Mouse (Mus musculus) neural tube, embryonic 13.5 days (tissue): ENCODE results near the gene Dynll1. TPM values are rescaled to one million over a fixed set of nuclear protein-coding genes. Genes with fewer than 3 reads are reported as not detected.

Experiments
- ATAC-seq: fragments of 200-750 bp; cut with Nextera tagmentation; 2 replicates; pipeline ENCODE4 v1.8.0; 2017; ENCODE audit warnings: low read depth, mild to moderate bottlenecking, moderate TSS enrichment, moderate library complexity
- H3K27ac ChIP-seq: fragments of 300-500 bp; sonication (generic); replicated peaks from 2 replicates; pipeline ENCODE4 v1.5.1; 2015; ENCODE audit warnings: moderate library complexity, mild to moderate bottlenecking, inconsistent platforms
- H3K27me3 ChIP-seq: fragments of 300-500 bp; sonication (generic); 2 replicates; pipeline ENCODE4 v1.6.1; 2015; ENCODE audit warnings: mild to moderate bottlenecking, inconsistent platforms
- H3K36me3 ChIP-seq: fragments of 300-500 bp; sonication (generic); 2 replicates; pipeline ENCODE4 v1.6.1; 2015; ENCODE audit warnings: mild to moderate bottlenecking, inconsistent platforms
- H3K4me1 ChIP-seq: fragments of 300-500 bp; sonication (generic); replicated peaks from 2 replicates; pipeline ENCODE4 v1.6.1; 2015; ENCODE audit warnings: inconsistent platforms
- H3K4me2 ChIP-seq: fragments of 300-500 bp; sonication (generic); 2 replicates; pipeline ENCODE4 v1.6.1; 2015; ENCODE audit warnings: inconsistent platforms, mild to moderate bottlenecking, moderate library complexity
- H3K4me3 ChIP-seq: fragments of 300-500 bp; sonication (generic); 2 replicates; pipeline ENCODE4 v1.5.1; 2015; ENCODE audit warnings: mild to moderate bottlenecking, inconsistent platforms
- H3K9ac ChIP-seq: fragments of 300-500 bp; sonication (generic); 2 replicates; pipeline ENCODE4 v1.6.1; 2015; ENCODE audit warnings: moderate library complexity, mild to moderate bottlenecking, inconsistent platforms
- H3K9me3 ChIP-seq: fragments of 300-500 bp; sonication (generic); 2 replicates; pipeline ENCODE4 v1.6.1; 2016; ENCODE audit warnings: inconsistent platforms
- WGBS: fragments of 180-500 bp; shearing (Covaris S2); methylation state at CpG from one replicate; pipeline ENCODE4 v1.1.7; 2015; 5-methylcytosine and 5-hydroxymethylcytosine counted together
- polyA plus RNA-seq: library from polyadenylated mRNA; unstranded; fragments of >200 nt; fragmentation: Nextera tagmentation; extraction: Ambion mirVana; gene quantifications from 2 replicates; pipeline ENCODE4 v1.2.1, GENCODE M21; 2015

The Dynll1 gene
- polyA plus RNA-seq, 1 experiment from 2014 or later = 1,475 TPM

- Histone ChIP-seq H3K27ac (no peak overlapping the region), H3K4me3 (no peak overlapping the region), H3K9me3 (no peaks in the 10 kb centered on the region), H3K4me2 (no peak overlapping the region), H3K4me1 (peaks cover 4% of the 10 kb centered on the region; the same call in 1 of the 2 replicates), H3K27me3 (no peaks in the 10 kb centered on the region), H3K9ac (no peak overlapping the region), H3K36me3 (peaks cover 49% of the 10 kb centered on the region)
- no peak for ATAC-seq
- WGBS = 89% methylated on average over 6 of the region's 6 CpGs
These were observed 40.4 kb downstream of the Dynll1 start for GRCm38 (mm10) chr5:115260356-115260755.

GRCm38 (mm10) chr5:115256909-115257546 lies 43.8 kb downstream of the Dynll1 start:
- ATAC-seq = no peak
- Histone ChIP-seq H3K4me2 (no peak overlapping the region), H3K4me1 (no peaks in the 10 kb centered on the region; the same call in 1 of the 2 replicates), H3K27ac (no peak overlapping the region), H3K9me3 (no peaks in the 10 kb centered on the region), H3K36me3 (peaks cover 55% of the 10 kb centered on the region), H3K27me3 (no peaks in the 10 kb centered on the region), H3K4me3 (no peak overlapping the region), H3K9ac (no peak overlapping the region)
- 92% methylated on average over 10 of the region's 10 CpGs for WGBS

GRCm38 (mm10) chr5:115255472-115255871 lies 45.3 kb downstream of the Dynll1 start:
- H3K9me3 ChIP-seq = no peaks in the 10 kb centered on the region
- 82% methylated on average over 1 of the region's 1 CpGs for WGBS
- H3K4me1 ChIP-seq = no peaks in the 10 kb centered on the region; the same call in 1 of the 2 replicates
- no peak overlapping the region for H3K9ac ChIP-seq
- no peak overlapping the region for H3K4me3 ChIP-seq
- H3K36me3 ChIP-seq = peaks cover 68% of the 10 kb centered on the region
- no peak for ATAC-seq
- no peak overlapping the region for H3K27ac ChIP-seq
- H3K4me2 ChIP-seq = no peak overlapping the region
- H3K27me3 ChIP-seq = no peaks in the 10 kb centered on the region

Other genes with a start within 250 kb of the Dynll1 start
- gene Gm10401, start 202.7 kb downstream of the Dynll1 start, polyA plus RNA-seq = 32.8 and 33.7 TPM in 2 replicates
- 29.1 and 30.6 TPM in 2 replicates for gene Acads, start 181.7 kb downstream of the Dynll1 start, polyA plus RNA-seq
- 37.2 and 39.3 TPM in 2 replicates for gene Unc119b, start 166.0 kb downstream of the Dynll1 start, polyA plus RNA-seq
- 32.1 and 33.5 TPM in 2 replicates for gene Mlec, start 142.8 kb downstream of the Dynll1 start, polyA plus RNA-seq
- 24.3 and 27.7 TPM in 2 replicates for gene Cabp1, start 106.6 kb downstream of the Dynll1 start, polyA plus RNA-seq
- gene Pop5, start 65.2 kb downstream of the Dynll1 start, polyA plus RNA-seq = 123 and 138 TPM in 2 replicates
- 185 and 190 TPM in 2 replicates for gene Rnf10, start 28.1 kb downstream of the Dynll1 start, polyA plus RNA-seq
- 49.9 and 58.7 TPM in 2 replicates for gene Coq5, start 21.3 kb downstream of the Dynll1 start, polyA plus RNA-seq
- gene Srsf9, start 26.2 kb upstream of the Dynll1 start, polyA plus RNA-seq = 170 and 220 TPM in 2 replicates
- gene Gatc, start 40.2 kb upstream of the Dynll1 start, polyA plus RNA-seq = 36.7 and 41.1 TPM in 2 replicates
- 49.7 and 54.8 TPM in 2 replicates for gene Triap1, start 40.2 kb upstream of the Dynll1 start, polyA plus RNA-seq
- 1,130 and 1,174 TPM in 2 replicates for gene Cox6a1, start 48.0 kb upstream of the Dynll1 start, polyA plus RNA-seq
- gene Msi1, start 128.6 kb upstream of the Dynll1 start, polyA plus RNA-seq = 66.5 and 66.7 TPM in 2 replicates
- gene Pla2g1b, start 165.3 kb upstream of the Dynll1 start, polyA plus RNA-seq = 0.95 TPM in 1 of 2 replicates, not detected in the other
- 26.8 and 33.0 TPM in 2 replicates for gene Sirt4, start 183.7 kb upstream of the Dynll1 start, polyA plus RNA-seq
- gene Pxn, start 205.7 kb upstream of the Dynll1 start, polyA plus RNA-seq = 26.5 and 26.6 TPM in 2 replicates